Comparison of ENCODE assay signal across 25 mouse cellular contexts in the genomic region with DNA sequence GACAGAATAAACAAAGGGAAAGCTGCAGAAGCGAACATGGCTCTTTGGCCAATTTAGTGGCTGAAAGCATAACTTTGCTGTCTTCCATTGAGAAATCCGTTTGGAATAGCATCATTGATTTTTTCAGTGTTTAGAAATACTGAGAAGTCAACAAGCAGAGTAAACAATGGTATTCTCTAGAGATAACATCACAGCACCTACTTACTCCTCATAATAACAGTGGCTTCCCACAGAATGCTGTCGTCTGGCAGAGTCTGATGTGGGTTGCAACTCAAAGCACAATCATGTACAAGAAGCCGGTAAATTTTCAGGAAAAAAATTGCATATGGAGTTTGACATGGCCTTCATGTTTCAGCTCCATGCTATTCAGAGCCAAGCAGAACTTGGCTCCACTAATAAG. TPM values are rescaled to one million over a fixed set of nuclear protein-coding genes. Genes with fewer than 3 reads are reported as not detected.
DNase-seq lines count a peak whose midpoint lies in the region; ATAC-seq and TF ChIP-seq lines count a peak whose summit lies in the region.
"Not testable (repeated sequence)": the region's sequence is repeated elsewhere in the genome, so short reads cannot be mapped to it uniquely, and the experiment has no call there.
"Had no signal": no experiment of that assay in that cellular context is flagged by ENCODE, and none has a peak within 500 bp of the region (broad histone marks: within the 10 kb centered on the region; RNA-seq: fewer than 3 reads in every experiment).

No protein-coding gene starts in this region.

- ATAC-seq in forebrain, postnatal 0 days = not testable (repeated sequence)

- H3K36me3 ChIP-seq in forebrain, postnatal 0 days (ENCODE audit: insufficient read depth) = not testable (repeated sequence)

- intact Hi-C loops in left cerebral cortex, postnatal 36 days (cut with DNase I) = not testable (repeated sequence)

- not testable (repeated sequence) for H3K27me3 ChIP-seq in forebrain, postnatal 0 days (ENCODE audit: insufficient read depth, low read length)

- not testable (repeated sequence) for H3K4me1 ChIP-seq in forebrain, postnatal 0 days (ENCODE audit: insufficient read depth)

- 11% methylated on average over 4 of the region's 4 CpGs for WGBS in forebrain, postnatal 0 days

- TF ChIP-seq CTCF in forebrain, postnatal 0 days (IDR thresholded peaks at IDR 0.05; ENCODE audit: low read depth) = not testable (repeated sequence)

- H3K9ac ChIP-seq in forebrain, postnatal 0 days = not testable (repeated sequence)

- H3K27ac ChIP-seq in forebrain, postnatal 0 days (ENCODE audit: low read depth, low read length) = not testable (repeated sequence)

- H3K9me3 ChIP-seq in forebrain, postnatal 0 days (ENCODE audit: low read length) = not testable (repeated sequence)

- not testable (repeated sequence) for H3K4me2 ChIP-seq in forebrain, postnatal 0 days (ENCODE audit: low read depth)

- not testable (repeated sequence) for H3K4me3 ChIP-seq in forebrain, postnatal 0 days (ENCODE audit: low read depth, low read length)

- peak; percentile 0 for DNase-seq in 3134 (ENCODE audit: extremely low read depth, insufficient read length, low spot score)
- peak; percentile 13 to 44 for DNase-seq in cerebellum, postnatal 14 days
- peak; percentile 1 for DNase-seq in forebrain, postnatal 0 days
- peak; percentile 5 for DNase-seq in induced T-regulatory cell, adult 2 months (ENCODE audit: low read depth)
- peak; percentile 4 to 30 for DNase-seq in layer of hippocampus, adult 18-20 months (ENCODE audit: low spot score in 2 of 2)
- peak; percentile 32 to 41 for DNase-seq in left cerebral cortex, postnatal 36 days (ENCODE audit: low spot score in 2 of 2)
- DNase-seq in retina, embryonic 14.5 days (ENCODE audit: low spot score) = peak; percentile 1
- DNase-seq in yolk sac, embryonic 10.5 days (ENCODE audit: low spot score) = peak; percentile 0

RNA-seq across cellular contexts. Expression of gene Gm36079, which starts 1.2 kb away (rescaled TPM):
- total RNA-seq in forebrain, postnatal 0 days (2014; rRNA removed) = not detected in 2 replicates
- not detected in 2 replicates for polyA plus RNA-seq in forebrain, postnatal 0 days (2015; fragmentation: Nextera tagmentation; extraction: Ambion mirVana)
- total RNA-seq in layer of hippocampus, adult 18-20 months (2021) = not detected
- not detected for total RNA-seq in left cerebral cortex, postnatal 36 days (2021)
- total RNA-seq: adrenal gland, postnatal 14 days; CH12.LX; heart, postnatal 25 days; hindbrain, postnatal 0 days; layer of hippocampus, adult 2 months; monocyte, adult 5-6 weeks had no signal
- polyA plus RNA-seq: cortical plate, adult 2 months; forebrain, embryonic 13.5 days; gonadal fat pad, adult 2 months; heart, embryonic 12.5 days; hindbrain, postnatal 0 days; kidney, embryonic 14.5 days; liver, embryonic 11.5 days; lung, adult 2 months; neural tube, embryonic 14.5 days; spleen, adult 2 months; stomach, embryonic 15.5 days; thymus, postnatal 0 days had no signal

RNA-seq across cellular contexts. Expression of gene Gm21188, which starts 26.4 kb away (rescaled TPM):
- total RNA-seq in forebrain, postnatal 0 days (2014; rRNA removed) = 0.15 TPM in 1 of 2 replicates, not detected in the other
- not detected in 2 replicates for polyA plus RNA-seq in forebrain, postnatal 0 days (2015; fragmentation: Nextera tagmentation; extraction: Ambion mirVana)
- total RNA-seq in layer of hippocampus, adult 18-20 months (2021) = under 1 TPM in 1 of 2 experiments, not detected in 1; 0.40 TPM
- total RNA-seq in left cerebral cortex, postnatal 36 days (2021) = under 1 TPM in 1 of 2 experiments, not detected in 1; 0.20 TPM
- total RNA-seq: hindbrain, postnatal 0 days; layer of hippocampus, adult 2 months had no signal
- polyA plus RNA-seq: cortical plate, adult 2 months; forebrain, embryonic 13.5 days; heart, embryonic 12.5 days; kidney, embryonic 14.5 days; liver, embryonic 11.5 days; neural tube, embryonic 14.5 days had no signal
